Mouse (Mus musculus) right cerebral cortex, postnatal 25 days (tissue): ENCODE results near the gene Mamdc2.
A peak's percentile ranks its signal among the peaks of the same experiment; 100 is the strongest.

ENCODE experiments used
- DNase-seq: peaks from one replicate; pipeline ENCODE4 v3.0.0; 2022

Mamdc2 gene

DNA sequence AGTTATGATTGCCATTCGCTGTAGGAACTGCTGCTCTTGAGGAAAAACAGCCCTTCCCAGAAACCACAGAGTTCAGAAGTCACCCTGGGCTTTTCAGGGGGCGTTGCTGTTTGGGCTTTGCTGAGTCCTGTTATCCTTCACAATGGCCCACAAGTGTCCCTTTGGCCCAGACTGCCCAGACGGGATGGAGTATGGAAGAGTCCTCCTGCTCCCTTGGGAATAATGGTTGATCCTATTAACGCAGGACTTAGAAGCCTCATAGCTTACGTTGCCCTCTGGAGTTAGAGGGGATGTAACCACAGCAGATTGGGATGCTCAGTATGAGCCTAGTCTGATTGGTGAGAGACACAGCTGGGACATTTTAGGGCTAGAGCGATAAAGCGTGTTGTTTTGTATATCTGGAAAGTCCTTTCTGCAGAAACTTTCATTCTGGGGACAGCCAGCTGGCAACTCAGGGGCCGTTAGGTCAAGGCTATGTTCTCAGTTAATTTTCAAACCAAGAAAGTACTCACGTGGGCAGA is 94.3 kb downstream of the Mamdc2 start:
- no peak for DNase-seq

DNA sequence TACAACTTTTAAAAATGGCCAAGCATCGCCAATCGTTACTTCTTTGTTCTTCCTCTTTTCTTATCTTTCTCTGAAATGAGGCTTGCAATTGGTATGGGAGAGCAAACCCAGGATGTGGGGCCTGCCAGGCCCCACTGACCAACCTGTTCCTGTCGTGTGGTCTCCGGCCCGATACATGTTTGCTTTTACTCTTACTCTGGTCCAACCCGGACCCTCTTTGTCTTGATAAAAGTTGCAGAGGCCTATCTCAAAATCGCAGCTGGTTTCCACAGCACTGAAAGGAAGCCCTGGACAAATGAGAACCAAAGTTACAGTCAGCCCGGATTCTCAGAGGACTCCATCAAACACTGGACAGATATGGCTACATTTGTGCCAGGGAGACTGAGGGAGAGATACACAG is 95.1 kb downstream of the Mamdc2 start:
- no peak for DNase-seq

DNA sequence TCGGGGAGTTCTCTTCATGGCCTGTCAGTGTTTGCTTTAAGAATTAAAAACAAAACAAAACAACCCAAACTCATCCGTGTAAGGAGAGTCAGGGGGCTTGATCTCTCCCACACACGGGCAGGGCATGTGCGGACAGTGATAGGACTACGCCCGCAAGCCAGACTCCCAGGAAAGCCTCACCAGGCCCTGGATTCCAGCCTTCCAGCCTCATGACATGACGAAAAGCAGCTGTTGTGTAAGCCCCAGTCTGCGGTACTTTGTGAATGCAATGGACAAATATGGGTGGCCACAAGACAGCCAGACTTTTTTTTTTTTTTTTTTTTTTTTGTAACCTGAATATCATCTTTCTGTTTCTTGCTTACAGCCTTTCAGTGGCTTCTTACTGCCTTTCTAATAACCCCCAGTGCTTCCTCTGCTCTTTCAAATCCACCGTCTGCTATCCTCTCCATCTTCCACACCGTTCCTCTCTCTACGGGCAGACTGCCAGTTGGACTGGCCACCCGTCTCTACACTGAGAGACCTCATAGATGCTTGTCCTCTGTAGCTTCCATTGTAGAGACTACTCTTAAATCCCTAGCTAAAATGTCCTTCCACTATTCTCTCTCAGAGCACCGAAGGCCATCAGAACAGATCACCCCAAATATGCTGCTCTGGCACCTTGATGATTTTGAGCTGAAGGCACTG is 96.3 kb downstream of the Mamdc2 start:
- no peak for DNase-seq

GRCm38 (mm10) chr19:23349930-23350329 is 98.3 kb downstream of the Mamdc2 start:
- DNase-seq, result no peak

DNA sequence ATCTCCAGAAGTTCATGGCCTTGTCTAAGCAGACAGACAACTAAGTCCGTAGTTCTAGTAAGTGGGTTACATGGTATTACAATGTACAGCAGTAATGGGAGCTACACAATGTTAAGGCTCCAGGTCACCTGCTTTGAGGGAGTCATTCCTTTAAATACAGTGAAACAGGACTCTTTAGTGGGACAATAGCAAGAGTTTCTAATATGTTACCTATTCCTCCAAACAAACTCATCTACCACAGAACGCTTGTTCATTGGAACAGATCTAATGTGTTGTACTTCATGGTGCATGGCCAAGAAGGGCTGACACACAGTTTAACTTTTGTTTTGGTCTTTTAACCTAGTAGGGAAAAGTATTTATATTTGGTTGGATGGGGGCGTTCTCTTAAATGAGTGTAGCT is 105.5 kb downstream of the Mamdc2 start:
- no peak for DNase-seq

- no peak for DNase-seq
Observed at GRCm38 (mm10) chr19:23332883-23333282, 115.4 kb downstream of the Mamdc2 start.

GRCm38 (mm10) chr19:23330842-23331241 is 117.4 kb downstream of the Mamdc2 start:
- peak; percentile 28 for DNase-seq

GRCm38 (mm10) chr19:23329346-23329745 is 118.9 kb downstream of the Mamdc2 start:
- no peak for DNase-seq

GRCm38 (mm10) chr19:23327056-23327640 is 121.1 kb downstream of the Mamdc2 start:
- DNase-seq, result no peak

DNA sequence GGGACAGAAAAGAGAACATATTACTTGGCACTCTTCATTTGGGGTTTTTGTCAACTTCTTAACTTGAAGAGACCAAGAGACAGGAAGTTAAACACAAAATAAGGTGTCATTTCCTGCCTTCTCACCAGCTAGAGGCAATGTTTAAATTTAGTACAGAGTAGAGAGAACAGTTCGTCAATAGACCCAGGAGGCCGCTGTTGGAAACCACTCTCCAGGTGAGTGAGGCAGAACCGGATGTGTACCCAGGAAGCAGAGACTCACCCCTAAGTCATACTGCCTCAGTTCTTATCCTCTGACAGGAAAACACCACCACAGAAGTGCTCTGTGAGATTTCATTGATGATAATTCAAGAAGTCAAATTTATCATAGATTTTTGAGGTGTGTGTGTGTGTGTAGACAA is 125.1 kb downstream of the Mamdc2 start:
- no peak for DNase-seq

DNA sequence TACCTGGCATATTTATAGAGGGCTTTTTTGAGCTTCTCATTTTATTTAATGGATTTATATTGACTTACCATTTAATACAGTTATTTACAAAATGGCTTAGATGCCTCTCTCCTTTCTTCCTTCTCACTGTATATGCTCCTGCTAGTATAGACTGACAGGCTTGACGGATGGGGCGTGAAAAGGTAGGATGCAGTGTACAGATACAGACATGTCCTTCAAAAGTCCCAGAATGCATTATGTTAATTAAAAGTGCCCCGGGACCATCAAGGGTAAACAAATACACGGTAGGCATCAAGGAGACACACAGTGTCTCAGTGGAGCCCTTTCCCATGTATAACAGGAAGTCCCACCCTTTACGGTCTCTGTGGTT is 130.3 kb downstream of the Mamdc2 start:
- DNase-seq, result no peak

- no peak for DNase-seq
Observed at GRCm38 (mm10) chr19:23317295-23317988, 130.8 kb downstream of the Mamdc2 start.

- DNase-seq, result no peak
Observed at GRCm38 (mm10) chr19:23316851-23317250, 131.4 kb downstream of the Mamdc2 start.

- DNase-seq, result no peak
Observed at GRCm38 (mm10) chr19:23309979-23310378, 138.3 kb downstream of the Mamdc2 start.

DNA sequence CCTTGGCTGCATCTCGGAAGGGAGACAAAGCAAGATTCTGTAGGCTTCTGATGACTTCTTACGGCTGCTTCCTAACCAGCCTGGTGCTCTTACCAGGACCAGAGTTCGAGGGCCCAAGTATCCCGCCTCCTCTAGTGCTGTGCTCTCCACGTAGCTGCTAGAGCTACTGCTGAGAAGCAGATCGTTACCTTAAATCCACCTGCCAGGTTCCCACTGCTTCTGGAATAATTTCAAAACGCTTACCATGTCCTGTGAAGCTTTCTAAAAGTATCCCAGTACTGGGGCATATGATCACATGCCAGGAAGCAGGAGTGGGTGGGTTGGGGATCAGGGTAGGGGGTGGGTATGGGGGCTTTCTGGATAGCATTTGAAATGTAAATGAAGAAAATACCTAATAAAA is 141.6 kb downstream of the Mamdc2 start:
- DNase-seq, result no peak

- DNase-seq, result peak; percentile 39
Observed at GRCm38 (mm10) chr19:23299987-23300386, 148.3 kb downstream of the Mamdc2 start.

DNA sequence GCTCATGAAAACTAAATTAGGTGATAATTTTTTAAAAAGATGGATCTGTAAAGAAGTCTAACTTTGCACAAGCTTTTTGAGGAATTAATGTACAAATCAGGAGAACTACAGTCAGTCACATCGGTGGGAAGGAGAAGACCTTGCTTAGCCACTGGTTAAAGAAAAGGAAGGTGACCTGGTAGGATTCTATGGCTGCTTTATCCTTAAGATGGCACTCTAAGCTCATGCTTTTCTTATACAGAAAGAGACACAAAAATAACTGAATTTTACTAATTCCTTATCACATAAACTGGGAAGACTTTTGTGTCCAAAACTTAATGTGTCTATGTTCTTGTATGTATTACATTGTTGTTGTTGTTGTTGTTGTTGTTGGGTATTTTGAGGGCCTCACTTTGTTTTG is 149.3 kb downstream of the Mamdc2 start:
- DNase-seq, result no peak

DNA sequence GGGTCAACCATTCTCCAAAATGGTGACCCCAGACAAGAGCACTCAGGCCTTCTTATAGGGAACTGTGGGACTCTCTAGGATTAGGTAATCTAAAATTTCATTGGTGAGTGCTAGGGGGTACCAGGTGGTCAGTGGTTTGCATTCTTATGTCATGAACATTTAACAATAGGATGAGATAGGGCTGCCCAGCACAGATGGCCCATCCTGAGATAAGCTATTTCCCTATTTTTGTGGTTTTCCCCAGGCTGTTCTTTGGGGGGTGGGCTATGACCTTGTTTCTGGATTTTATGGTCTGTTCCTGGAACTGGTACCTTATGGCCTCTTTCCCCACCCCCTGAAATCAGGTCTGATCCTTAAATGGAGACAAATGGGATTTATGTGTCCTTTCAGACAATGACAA is 151.1 kb downstream of the Mamdc2 start:
- DNase-seq, result no peak

DNA sequence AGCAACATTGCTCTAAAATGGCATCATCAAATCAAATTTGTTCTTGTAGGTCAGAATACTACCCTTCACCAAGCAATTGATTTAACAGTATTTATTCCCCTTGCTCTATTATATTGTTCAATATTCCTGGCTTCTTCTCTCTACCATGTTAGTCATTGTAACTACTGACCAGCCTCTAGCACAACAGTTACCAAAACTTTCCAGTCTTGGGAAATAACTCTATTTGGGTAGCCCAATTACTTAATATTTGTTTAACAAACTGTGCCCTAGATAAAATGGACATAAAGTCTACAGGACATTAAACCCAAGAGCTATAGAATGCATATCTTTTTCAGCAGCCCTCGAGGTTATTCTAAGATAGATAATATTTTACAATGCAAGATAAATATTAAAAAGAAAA is 159.0 kb downstream of the Mamdc2 start:
- DNase-seq, result no peak

GRCm38 (mm10) chr19:23281911-23282660 is 166.2 kb downstream of the Mamdc2 start:
- DNase-seq, result no peak

- no peak for DNase-seq
Observed at GRCm38 (mm10) chr19:23274054-23274724, 174.1 kb downstream of the Mamdc2 start.

- peak; percentile 89 for DNase-seq
Observed at GRCm38 (mm10) chr19:23273355-23274053, 174.7 kb downstream of the Mamdc2 start, which contains the start of gene Smc5. TSS of gene Smc5 (minus strand) at chr19:23273897.
